36 mouse cellular contexts compared by ENCODE assay signal in the genomic region with DNA sequence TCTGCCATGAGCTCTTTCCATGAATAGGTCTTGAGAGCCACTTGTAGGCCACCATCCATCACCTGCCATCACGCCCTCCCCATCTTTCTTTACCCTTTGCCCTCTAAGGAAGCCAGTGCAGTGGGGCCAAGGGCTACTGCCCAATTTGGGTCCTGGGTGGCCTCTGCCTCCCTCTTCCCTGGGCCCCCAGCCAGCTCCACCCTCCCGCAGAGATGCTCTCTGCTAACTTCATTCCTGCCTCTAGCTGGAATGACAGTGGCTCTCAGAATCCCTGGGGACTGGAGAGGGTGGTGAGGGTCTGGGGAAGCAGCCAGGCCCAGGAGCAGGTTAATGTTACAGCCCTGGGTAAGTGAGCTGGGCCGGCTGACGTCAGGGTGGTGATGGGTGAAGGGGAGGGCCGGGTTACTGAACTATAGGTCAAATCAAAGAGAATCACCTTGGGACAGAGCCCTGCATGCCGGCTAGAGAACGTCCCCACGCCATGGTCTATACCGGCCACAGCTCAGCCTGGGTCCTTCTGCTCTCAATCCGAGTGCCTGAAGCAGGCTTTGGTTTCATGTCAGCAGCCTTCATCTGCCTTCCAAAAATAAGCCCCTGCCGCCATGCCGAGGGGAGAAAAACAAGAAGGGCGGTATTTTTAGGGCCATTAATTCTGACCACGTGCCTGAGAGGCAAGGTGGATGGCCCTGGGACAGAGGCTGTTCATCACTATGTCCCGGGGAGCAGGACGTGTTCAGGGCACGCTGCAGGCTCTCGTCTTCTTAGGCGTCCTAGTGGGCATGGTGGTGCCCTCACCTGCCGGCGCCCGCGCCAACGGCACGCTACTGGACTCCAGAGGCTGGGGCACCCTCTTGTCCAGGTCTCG. TPM values are rescaled to one million over a fixed set of nuclear protein-coding genes. Genes with fewer than 3 reads are reported as not detected.
DNase-seq lines count a peak whose midpoint lies in the region; ATAC-seq lines count a peak whose summit lies in the region.
"Had no signal": no experiment of that assay in that cellular context is flagged by ENCODE, and none has a peak within 500 bp of the region (broad histone marks: within the 10 kb centered on the region; RNA-seq: fewer than 3 reads in every experiment).

TSS of gene Fgf6 (plus strand) at position 681 of the 865 bp plus-strand sequence.

- H3K4me3 ChIP-seq in heart, embryonic 11.5 days (ENCODE audit: low read depth, low read length): no peak within 1 kb of the TSS
- no peak within 1 kb of the TSS for H3K4me3 ChIP-seq in heart, embryonic 16.5 days (ENCODE audit: low read length)
- H3K4me3 ChIP-seq: embryonic facial prominence, embryonic 10.5 days; embryonic facial prominence, embryonic 15.5 days; forebrain, embryonic 12.5 days; hindbrain, embryonic 13.5 days had no signal

- H3K36me3 ChIP-seq in heart, embryonic 11.5 days (ENCODE audit: control insufficient read depth, insufficient read depth, low read length): no peaks in the 10 kb centered on the region
- no peaks in the 10 kb centered on the region for H3K36me3 ChIP-seq in heart, embryonic 16.5 days (ENCODE audit: control insufficient read depth, insufficient read depth)
- H3K36me3 ChIP-seq: embryonic facial prominence, embryonic 10.5 days; embryonic facial prominence, embryonic 15.5 days; forebrain, embryonic 12.5 days; hindbrain, embryonic 13.5 days had no signal

- WGBS in heart, embryonic 11.5 days (ENCODE audit: insufficient replicate concordance): 63% methylated on average over 26 of the region's 26 CpGs
- WGBS in heart, embryonic 16.5 days: 64% methylated on average over 26 of the region's 26 CpGs

- peaks cover 2% of the 10 kb centered on the region; the same call in 1 of the 2 replicates for H3K27me3 ChIP-seq in heart, embryonic 11.5 days (ENCODE audit: control insufficient read depth, insufficient read depth, low read length)
- no peaks in the 10 kb centered on the region for H3K27me3 ChIP-seq in heart, embryonic 16.5 days (ENCODE audit: control insufficient read depth, insufficient read depth, low read length)
- H3K27me3 ChIP-seq: embryonic facial prominence, embryonic 15.5 days had no signal

- 0 out of 2 replicates have a peak within 1 kb of the TSS, but pooled peaks have one; percentile 14 for H3K4me2 ChIP-seq in heart, embryonic 11.5 days
- H3K4me2 ChIP-seq in heart, embryonic 16.5 days (ENCODE audit: low read depth, low read length): no peak within 1 kb of the TSS
- H3K4me2 ChIP-seq: embryonic facial prominence, embryonic 15.5 days; forebrain, embryonic 12.5 days; hindbrain, embryonic 13.5 days; lung, embryonic 14.5 days had no signal

- peaks cover 20% of the 10 kb centered on the region for H3K4me1 ChIP-seq in heart, embryonic 11.5 days (ENCODE audit: control insufficient read depth, insufficient read depth, low read length)
- H3K4me1 ChIP-seq in heart, embryonic 16.5 days (ENCODE audit: control insufficient read depth, insufficient read depth, low read length): peaks cover 8% of the 10 kb centered on the region; the same call in 1 of the 2 replicates

- no peak for DNase-seq in heart, postnatal 4 days
- no peak for DNase-seq in heart, postnatal 10 days
- DNase-seq in gastrocnemius, adult 8-10 months (ENCODE audit: low spot score in 2 of 2): peak; percentile 60 to 74
- peak; percentile 20 for DNase-seq in gastrocnemius, postnatal 14 days
- no peak for DNase-seq in adrenal gland, postnatal 36 days
- DNase-seq: adrenal gland, postnatal 25 days; B cell, adult 2 months; cerebellum, adult 2 months; cerebellum, postnatal 25 days; forebrain, postnatal 0 days; kidney, postnatal 10 days; liver; lung, embryonic 14.5 days; lung, postnatal 14 days; midbrain, embryonic 14.5 days; thymus, postnatal 4 days had no signal

- no peaks in the 10 kb centered on the region for H3K9me3 ChIP-seq in heart, embryonic 11.5 days (replicated peaks; ENCODE audit: control insufficient read depth, low read length)
- no peaks in the 10 kb centered on the region for H3K9me3 ChIP-seq in heart, embryonic 16.5 days (replicated peaks; ENCODE audit: control insufficient read depth, low read length)
- H3K9me3 ChIP-seq: embryonic facial prominence, embryonic 10.5 days; embryonic facial prominence, embryonic 15.5 days; forebrain, embryonic 12.5 days; hindbrain, embryonic 13.5 days had no signal

- H3K27ac ChIP-seq in heart, embryonic 11.5 days (ENCODE audit: low read depth, low read length): no peak within 1 kb of the TSS
- H3K27ac ChIP-seq in heart, embryonic 16.5 days (ENCODE audit: low read length): no peak within 1 kb of the TSS
- H3K27ac ChIP-seq: embryonic facial prominence, embryonic 10.5 days; embryonic facial prominence, embryonic 15.5 days; forebrain, embryonic 12.5 days; hindbrain, embryonic 13.5 days; liver, embryonic 14.5 days had no signal

- intact Hi-C loops in heart, postnatal 10 days (cut with DNase I): no loop called here
- intact Hi-C loops in gastrocnemius, postnatal 14 days (cut with DNase I; ENCODE audit: low total_unique reads): no loop called here

- 0 out of 2 replicates have a peak within 1 kb of the TSS, but pooled peaks have one; percentile 5 for H3K9ac ChIP-seq in heart, embryonic 11.5 days (ENCODE audit: low read depth, low read length)
- no peak within 1 kb of the TSS for H3K9ac ChIP-seq in heart, embryonic 16.5 days (ENCODE audit: low read length)
- H3K9ac ChIP-seq: embryonic facial prominence, embryonic 15.5 days; forebrain, embryonic 12.5 days; forebrain, postnatal 0 days; hindbrain, embryonic 13.5 days; liver, embryonic 14.5 days; lung, embryonic 14.5 days had no signal

- no peak for ATAC-seq in heart, embryonic 11.5 days (replicated peaks; ENCODE audit: insufficient number of reproducible peaks, low FRiP score, low TSS enrichment)
- 0 out of 2 replicates have a peak, but pooled peaks have one; percentile 28 for ATAC-seq in heart, embryonic 16.5 days (replicated peaks; ENCODE audit: extremely low read depth, insufficient read depth, low FRiP score)
- ATAC-seq: forebrain, postnatal 0 days; intestine, embryonic 16.5 days had no signal

RNA-seq across cellular contexts. Expression of gene Fgf6, which starts in this region (rescaled TPM):
- polyA plus RNA-seq in heart, embryonic 11.5 days (2014; fragmentation: Nextera tagmentation; extraction: Ambion mirVana): 0.09 and 0.18 TPM in 2 replicates
- under 1 TPM; 0.14 to 0.23 TPM for total RNA-seq in heart, postnatal 4 days (2021)
- polyA plus RNA-seq in heart, embryonic 16.5 days (2015; fragmentation: Nextera tagmentation; extraction: Ambion mirVana): 0.13 TPM in 1 of 2 replicates, not detected in the other
- under 1 TPM; 0.15 to 0.22 TPM for total RNA-seq in heart, postnatal 10 days (2021)
- total RNA-seq in gastrocnemius, adult 8-10 months (2022): 1 to 10 TPM; 2.9 to 4.0 (median 3.2) TPM
- 1 to 10 TPM; 4.5 to 5.6 TPM for total RNA-seq in gastrocnemius, postnatal 14 days (2021)
- total RNA-seq in adrenal gland, postnatal 36 days (2021): not detected
- total RNA-seq: adrenal gland, adult 18-20 months; adrenal gland, postnatal 25 days; forebrain, postnatal 0 days; layer of hippocampus, adult 18-20 months; layer of hippocampus, postnatal 10 days; left cerebral cortex, adult 18-20 months; left cerebral cortex, postnatal 14 days; monocyte, adult 5-6 weeks had no signal
- polyA plus RNA-seq: brain, embryonic 14.5 days; cerebellum, adult 2 months; forebrain, embryonic 12.5 days; forebrain, postnatal 0 days; heart, postnatal 0 days; intestine, embryonic 16.5 days; liver, embryonic 14.5 days; lung, embryonic 14.5 days; midbrain, embryonic 14.5 days; neural tube, embryonic 14.5 days; small intestine, adult 2 months; stomach, embryonic 14.5 days; thymus, postnatal 0 days had no signal

Comparison
In these comparisons a context has a peak if more than half of its experiments do, and no peak if none do; other contexts are left out.
1. Peak in ATAC-seq in heart, embryonic 16.5 days; RNA of the gene not detected or under 1 TPM.
2. DNase-seq: peak in gastrocnemius, adult 8-10 months (2 of 2) and gastrocnemius, postnatal 14 days (single experiment); none in heart, postnatal 4 days (single experiment), heart, postnatal 10 days (0 of 2) and adrenal gland, postnatal 36 days (0 of 2).